Mouse (Mus musculus) right cerebral cortex, postnatal 10 days (tissue): ENCODE results near the gene Dock1.
A peak's percentile ranks its signal among the peaks of the same experiment; 100 is the strongest.

Source experiments
- DNase-seq, 2 experiments: peaks; one replicate each; pipeline ENCODE4 v3.0.0; 2021; ENCODE audit warnings: low spot score in 2 of 2

Gene Dock1

GRCm38 (mm10) chr7:134823891-134824290 is 153.4 kb downstream of the Dock1 start:
- DNase-seq = no peak

GRCm38 (mm10) chr7:134840066-134840465 is 169.6 kb downstream of the Dock1 start:
- DNase-seq = no peak

- peak in 1 of 2 experiments; percentile 29 for DNase-seq
These were observed 172.3 kb downstream of the Dock1 start for GRCm38 (mm10) chr7:134842751-134843150.

- peak; percentile 30 for DNase-seq
These were observed 191.5 kb downstream of the Dock1 start for GRCm38 (mm10) chr7:134862000-134862399.

- DNase-seq = peak in 1 of 2 experiments; percentile 30
These were observed 193.7 kb downstream of the Dock1 start for GRCm38 (mm10) chr7:134864175-134864574.

DNA sequence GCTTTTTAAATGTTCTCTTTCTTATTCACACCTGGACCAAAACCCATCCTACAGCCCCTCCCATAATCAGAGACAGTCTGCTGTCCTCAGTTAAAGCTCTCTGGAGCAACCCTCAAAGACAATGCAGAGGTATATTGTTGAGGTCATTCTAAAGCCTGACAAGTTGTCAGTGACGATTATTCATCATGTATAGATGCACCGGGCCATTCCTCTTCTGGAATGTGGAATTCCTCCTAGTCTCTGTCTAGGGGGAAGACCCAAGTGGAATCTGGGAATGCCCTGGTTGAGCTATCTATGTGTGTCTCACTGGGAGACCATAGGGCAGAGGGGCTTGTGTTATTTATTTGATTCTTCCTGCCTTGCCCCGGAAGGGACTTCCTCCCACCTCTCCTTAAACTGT is 202.1 kb downstream of the Dock1 start:
- DNase-seq = no peak

DNA sequence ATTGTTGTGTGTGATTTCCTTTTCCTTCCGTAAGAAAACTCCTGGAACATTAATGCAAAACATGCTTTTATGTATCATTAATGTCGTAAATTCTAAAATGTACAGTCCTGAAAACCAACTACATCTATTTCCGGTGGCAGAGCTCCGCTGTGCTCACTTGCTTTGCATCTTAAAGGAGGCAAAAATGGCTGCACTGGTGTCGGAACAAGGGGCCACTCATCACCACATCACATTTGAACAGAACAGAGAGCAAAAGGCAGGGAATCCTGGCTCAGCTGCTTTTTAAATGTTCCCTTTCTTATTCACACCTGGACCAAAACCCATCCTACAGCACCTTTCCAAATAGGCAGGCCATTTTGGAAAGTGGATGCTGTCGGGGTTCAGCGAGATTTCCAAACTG is 202.5 kb downstream of the Dock1 start:
- DNase-seq = no peak

DNA sequence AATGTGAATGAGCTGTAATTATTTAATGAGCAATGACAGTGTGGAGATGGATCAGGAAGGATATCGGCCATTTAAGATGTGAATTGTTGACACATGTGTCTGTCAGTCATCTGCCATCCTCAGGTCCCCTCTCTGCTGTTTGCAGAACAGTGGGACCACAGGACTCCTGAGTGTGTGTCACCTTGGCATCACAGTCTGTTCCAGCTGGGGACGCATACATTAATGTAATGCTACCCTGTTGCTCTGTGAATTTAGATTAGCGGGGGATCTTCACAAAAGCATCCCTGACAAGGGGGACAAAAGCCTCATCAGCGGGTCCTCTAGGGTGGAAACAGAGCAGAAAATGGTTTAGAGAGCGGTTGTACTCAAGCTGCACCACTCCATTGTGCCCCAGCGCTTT is 208.5 kb downstream of the Dock1 start:
- no peak for DNase-seq

DNA sequence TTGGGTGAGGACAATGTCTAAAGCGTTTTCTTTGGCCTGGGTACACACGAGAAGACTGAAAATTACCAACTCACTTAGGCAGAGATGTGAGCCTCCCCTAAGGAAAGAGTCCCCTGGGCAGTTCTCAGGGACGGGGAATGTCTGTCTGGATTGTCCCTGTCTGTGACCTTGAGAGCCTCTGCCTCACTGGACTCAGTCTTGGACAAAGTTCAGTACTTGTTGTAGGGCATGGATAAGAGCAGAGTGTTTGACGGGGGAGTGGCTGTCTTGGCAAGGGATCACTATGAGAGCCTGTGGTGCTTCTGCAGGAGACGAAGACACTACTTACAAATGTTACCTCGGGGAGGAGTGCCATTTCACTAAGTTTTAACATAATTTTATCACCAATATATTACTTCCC is 210.0 kb downstream of the Dock1 start:
- DNase-seq = no peak

GRCm38 (mm10) chr7:134883516-134883915 is 213.1 kb downstream of the Dock1 start:
- no peak for DNase-seq

- no peak for DNase-seq
These were observed 222.0 kb downstream of the Dock1 start for GRCm38 (mm10) chr7:134892449-134892871.

- no peak for DNase-seq
These were observed 222.5 kb downstream of the Dock1 start for GRCm38 (mm10) chr7:134892972-134893371.

DNA sequence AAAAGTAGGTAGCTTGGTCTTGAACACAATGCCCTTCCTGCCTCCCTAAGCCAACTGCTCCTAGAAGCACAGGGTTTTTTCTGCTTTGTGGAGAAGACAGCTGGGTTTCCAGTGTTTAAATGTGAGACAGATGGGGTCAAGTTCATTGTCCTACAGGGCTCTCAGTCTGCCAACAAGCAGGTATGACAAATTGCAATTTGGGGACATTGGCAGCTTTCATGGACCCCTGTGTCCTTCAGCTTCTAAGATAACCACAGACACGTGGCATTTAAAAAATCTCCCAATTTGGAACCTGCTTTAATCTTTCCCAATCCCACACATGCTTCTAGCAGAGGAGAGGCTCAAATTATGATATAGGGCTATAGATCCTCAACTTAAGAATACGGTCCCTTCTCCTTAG is 224.2 kb downstream of the Dock1 start:
- DNase-seq = no peak

- DNase-seq = no peak
These were observed 229.0 kb downstream of the Dock1 start for GRCm38 (mm10) chr7:134899462-134899861.

DNA sequence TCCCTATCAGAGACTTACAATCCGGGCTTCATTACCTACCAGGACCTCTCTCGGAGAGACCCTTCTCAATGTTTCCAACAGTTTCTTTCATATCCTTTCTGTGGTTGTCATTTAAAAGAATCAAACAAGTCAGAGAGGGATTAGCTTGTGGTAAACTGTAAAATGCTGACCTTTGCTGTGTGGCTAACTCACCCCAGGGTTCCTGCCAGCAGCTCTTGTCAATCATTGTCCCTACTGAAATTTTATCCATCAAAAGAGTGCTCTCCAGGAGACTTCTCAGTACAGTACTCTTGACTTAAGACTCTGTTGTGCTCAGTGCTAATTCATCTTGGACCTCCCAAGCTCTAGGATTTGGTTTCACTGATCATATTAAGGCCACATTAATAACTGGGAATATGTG is 231.5 kb downstream of the Dock1 start:
- no peak for DNase-seq

DNA sequence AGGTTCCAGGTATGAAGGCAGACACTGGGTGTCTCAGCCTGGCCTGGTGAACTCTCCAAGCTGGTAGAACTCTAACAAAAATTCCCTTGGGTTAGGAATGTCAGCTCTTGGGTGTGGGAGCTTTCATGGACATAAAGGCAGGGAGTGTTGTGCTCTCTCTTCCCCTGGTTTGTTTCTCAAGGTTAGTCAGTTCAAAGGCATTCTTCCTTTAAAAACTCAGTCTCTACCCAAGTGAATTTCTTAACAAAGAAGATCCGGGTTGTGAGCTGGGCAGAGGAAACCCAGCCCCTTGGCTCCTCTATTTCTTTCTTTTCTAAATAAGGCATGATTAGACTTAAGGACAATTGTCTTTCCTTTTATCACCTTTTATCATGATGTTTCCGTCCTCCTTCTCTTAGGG is 261.4 kb downstream of the Dock1 start:
- DNase-seq = no peak

DNA sequence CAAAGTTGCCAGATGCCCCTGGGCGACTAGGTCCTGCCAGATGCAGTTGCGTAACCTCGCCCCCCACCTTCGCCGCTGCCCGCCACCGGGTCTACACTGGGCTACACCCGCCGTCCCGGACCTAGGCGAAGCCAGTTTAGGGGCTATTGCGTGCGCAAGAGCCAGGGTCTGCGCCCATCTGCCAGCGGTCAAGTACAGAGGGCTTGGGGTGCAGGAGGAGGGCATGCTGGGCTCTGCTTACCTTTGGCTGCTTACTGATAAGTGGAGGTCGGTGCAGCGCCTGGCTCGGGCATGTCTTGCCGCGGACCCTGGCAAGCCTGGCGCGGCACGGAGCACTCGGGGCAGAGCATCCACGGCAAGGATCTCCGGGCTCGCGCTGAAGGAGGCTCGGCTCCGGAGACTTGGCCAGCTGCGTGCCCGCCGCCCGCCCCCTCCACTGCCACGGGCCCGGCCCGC is 267.0 kb downstream of the Dock1 start:
- peak in 1 of 2 experiments; percentile 47 for DNase-seq

- DNase-seq = peak; percentile 85 to 87
These were observed 267.6 kb downstream of the Dock1 start, which contains the start of gene Fam196a for GRCm38 (mm10) chr7:134937927-134938609. Gene Fam196a (minus strand): TSS chr7:134938430.

DNA sequence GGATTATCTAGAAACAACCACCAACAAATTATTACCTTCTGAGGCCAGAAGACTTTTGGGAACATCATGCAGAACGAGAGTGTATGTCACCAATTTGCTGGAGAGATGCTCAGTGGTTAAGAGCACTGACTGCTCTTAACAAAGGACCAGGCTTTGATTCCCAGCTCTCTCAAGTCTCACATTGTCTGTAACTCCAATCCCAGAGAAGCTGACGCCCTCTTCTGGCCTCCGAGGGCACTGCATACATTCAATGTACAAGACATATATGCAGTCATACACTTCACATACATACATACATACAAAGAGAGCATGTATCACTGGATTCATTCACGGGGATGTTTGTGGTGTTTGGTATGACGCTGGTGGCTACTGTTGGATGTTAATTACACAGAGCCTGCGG is 271.4 kb downstream of the Dock1 start:
- DNase-seq = no peak

DNA sequence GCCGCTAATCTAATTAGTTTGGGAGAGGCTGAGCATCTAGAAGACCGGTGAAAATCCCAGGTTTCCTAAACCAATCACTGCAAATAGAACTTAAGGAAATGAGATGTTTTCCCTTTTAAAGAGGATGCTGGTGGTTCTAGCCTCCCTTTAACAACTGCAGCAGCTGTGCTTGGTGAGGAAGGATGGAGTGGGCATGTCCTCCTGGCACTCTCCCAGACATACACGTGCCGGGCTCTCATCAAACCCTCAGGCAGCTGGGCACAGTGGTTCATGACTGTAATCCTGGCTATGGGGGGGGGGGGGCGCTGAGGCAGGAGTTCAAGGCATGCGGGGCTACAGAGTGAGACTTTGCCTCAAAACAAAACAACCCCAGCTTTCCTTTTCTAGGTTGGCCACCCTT is 272.6 kb downstream of the Dock1 start:
- no peak for DNase-seq

DNA sequence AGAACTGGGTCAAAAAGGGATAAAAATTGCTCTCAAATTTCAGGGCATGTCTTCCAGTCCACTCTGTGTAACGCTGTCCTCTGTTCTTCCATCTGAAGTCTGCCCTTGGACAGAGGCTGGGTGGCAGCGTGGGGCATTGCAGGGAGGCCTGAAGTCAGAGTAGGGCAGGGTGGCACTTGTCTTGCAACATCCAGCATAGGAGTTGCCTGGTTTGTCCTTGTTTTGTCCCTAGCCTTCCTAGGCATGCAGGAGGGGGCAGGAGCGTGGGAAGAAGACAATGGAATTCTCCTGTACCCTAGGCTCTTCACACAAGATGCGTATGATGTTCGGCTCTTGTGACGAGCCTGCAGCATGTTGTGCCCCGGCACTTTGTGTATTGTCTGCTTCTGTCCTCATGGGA is 273.2 kb downstream of the Dock1 start:
- DNase-seq = no peak

DNA sequence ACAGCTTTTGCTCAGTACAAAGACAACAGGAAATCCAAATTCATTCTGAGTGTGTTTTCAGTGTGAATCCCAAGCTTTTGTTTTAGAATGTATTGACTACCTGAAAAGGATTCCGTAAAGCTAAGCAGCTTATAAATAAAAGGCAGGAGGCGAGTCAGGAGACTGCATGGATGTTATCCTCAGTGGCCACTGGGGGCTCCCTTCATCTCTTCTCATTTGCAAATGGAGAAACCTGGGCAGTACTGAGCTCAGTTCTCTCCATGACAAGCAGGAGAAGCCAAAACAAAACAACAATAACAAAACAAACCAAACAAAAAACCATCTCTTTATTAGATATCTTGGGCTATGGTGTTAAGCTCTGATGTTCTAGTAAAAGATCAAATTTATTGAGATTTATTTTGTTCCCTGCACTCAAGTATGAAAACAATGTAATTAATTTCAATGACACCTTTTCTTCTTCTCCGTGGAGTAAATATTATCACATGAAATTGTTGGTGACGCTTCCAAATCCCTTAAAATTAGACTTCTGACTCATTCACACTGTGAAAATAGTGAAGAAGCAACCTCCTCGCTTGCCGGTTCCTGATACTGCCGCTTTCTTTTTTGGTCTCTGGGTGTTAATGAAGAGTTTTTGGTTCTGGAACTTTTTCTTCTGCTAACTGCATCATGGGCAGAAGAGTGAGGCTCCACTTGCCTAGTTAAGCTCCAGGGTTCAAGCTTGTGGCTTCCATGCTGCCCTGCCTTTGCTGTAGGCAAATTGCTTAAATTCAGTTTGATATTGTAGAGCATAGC is 275.7 kb downstream of the Dock1 start:
- DNase-seq = peak in 1 of 2 experiments; percentile 44

DNA sequence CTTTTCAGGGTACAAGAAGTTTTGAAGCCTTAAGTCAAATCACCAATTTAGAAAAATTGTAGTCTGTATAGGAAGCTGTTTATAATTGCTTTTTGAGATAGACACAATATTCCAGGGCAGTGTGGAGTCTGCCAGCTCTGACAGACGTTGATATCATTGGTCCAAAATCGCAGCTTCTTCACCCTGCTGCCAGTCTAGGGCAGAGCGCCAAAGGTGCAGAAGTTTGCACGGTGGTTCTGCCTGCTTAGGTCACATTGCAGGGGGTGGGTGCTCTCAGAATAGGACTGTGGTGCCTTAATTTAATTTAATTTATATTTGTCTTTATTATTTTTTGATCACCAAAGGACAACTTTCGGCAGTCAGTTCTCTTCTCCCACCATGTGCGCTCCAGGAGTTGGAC is 288.6 kb downstream of the Dock1 start:
- no peak for DNase-seq
